Mouse (Mus musculus) myocyte (in vitro differentiated cells): ENCODE measurements at regions not wholly inside any gene's neighbourhood (a gene's known extent, or its start where the extent isn't known, plus 50 kb on each side); places are given as distances from the start of the nearest gene placed in this dataset.

Source experiments
- CEBPB ChIP-seq: IDR thresholded peaks from 2 replicates; pipeline ENCODE4 v1.6.1; 2011; ENCODE audit warnings: mild to moderate bottlenecking, moderate library complexity; ENCODE audit not compliant: poor library complexity, insufficient read depth, severe bottlenecking
- E2F4 ChIP-seq: IDR thresholded peaks from one replicate; pipeline ENCODE4 v1.6.1; 2011; ENCODE audit warnings: mild to moderate bottlenecking, control low read depth, moderate library complexity; ENCODE audit not compliant: insufficient read depth
- MAX ChIP-seq: IDR thresholded peaks from one replicate; pipeline ENCODE4 v1.6.1; 2011; ENCODE audit warnings: low read depth, mild to moderate bottlenecking, control low read depth
- MYOD1 ChIP-seq, 3 experiments: IDR thresholded peaks; one replicate each; pipeline ENCODE4 v1.6.1; 2011; ENCODE audit warnings: control low read depth in 2 of 3, low read depth in 2 of 3, mild to moderate bottlenecking in 2 of 3, moderate library complexity in 1 of 3; ENCODE audit not compliant: insufficient read length in 2 of 3, control insufficient read depth in 1 of 3
- MYOG ChIP-seq, 3 experiments: IDR thresholded peaks; one replicate each; pipeline ENCODE4 v1.6.1; 2011; ENCODE audit warnings: control low read depth in 2 of 3, low read depth in 2 of 3, mild to moderate bottlenecking in 2 of 3; ENCODE audit not compliant: insufficient read length in 2 of 3, control insufficient read depth in 1 of 3, insufficient read depth in 1 of 3
- POLR2A ChIP-seq: IDR thresholded peaks from one replicate; pipeline ENCODE4 v1.6.1; 2011; ENCODE audit warnings: low read depth, mild to moderate bottlenecking, control low read depth, moderate library complexity; ENCODE audit not compliant: insufficient read length
- POLR2AphosphoS2 ChIP-seq: IDR thresholded peaks from one replicate; pipeline ENCODE4 v1.6.1; 2011; ENCODE audit warnings: low read depth, control low read depth; ENCODE audit not compliant: insufficient read length
- SRF ChIP-seq: IDR thresholded peaks from one replicate; pipeline ENCODE4 v1.6.1; 2011; ENCODE audit warnings: low read depth; ENCODE audit not compliant: control insufficient read depth, insufficient read length
- TCF3 ChIP-seq: IDR thresholded peaks from one replicate; pipeline ENCODE4 v1.6.1; 2011; ENCODE audit warnings: low read depth, control low read depth; ENCODE audit not compliant: insufficient read length
- USF1 ChIP-seq: IDR thresholded peaks from one replicate; pipeline ENCODE4 v1.6.1; 2011; ENCODE audit warnings: low read depth, mild to moderate bottlenecking, control low read depth, moderate library complexity

DNA sequence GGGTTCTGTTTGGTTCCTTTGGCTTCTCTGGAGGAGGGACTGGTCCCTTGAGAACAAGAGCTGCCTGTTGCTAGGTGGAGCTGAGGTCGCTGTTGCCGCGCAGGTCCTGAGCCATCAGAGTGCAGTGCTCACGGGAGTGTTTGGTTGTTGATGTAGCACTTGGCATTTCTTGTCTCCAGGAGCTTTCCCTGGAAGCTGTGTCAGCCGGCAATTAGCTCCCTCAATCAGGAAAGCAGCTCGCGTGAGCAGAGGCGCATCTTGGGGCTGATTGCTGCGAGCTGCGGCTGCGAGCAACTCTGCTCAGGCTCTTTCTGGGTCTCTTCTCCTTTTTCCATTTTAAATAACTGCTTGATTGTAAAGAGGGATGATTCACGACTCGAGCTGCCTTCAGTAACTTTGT, 147.6 kb upstream of the Zc3h12a start:
- TF ChIP-seq SRF (no peak), POLR2A (no peak), MYOG (IDR thresholded peaks at IDR 0.05; ENCODE audit: control insufficient read depth in 1 of 3, insufficient read depth in 1 of 3, insufficient read length in 2 of 3, low read depth in 2 of 3) (no peak), MAX (no peak), USF1 (no peak), E2F4 (no peak), MYOD1 (IDR thresholded peaks at IDR 0.05; ENCODE audit: control insufficient read depth in 1 of 3, insufficient read length in 2 of 3, low read depth in 2 of 3) (no peak), TCF3 (no peak), CEBPB (no peak), POLR2AphosphoS2 (no peak)
